Mouse (Mus musculus): ENCODE data around the gene Fsd2. TPM values are rescaled to one million over a fixed set of nuclear protein-coding genes. Genes with fewer than 3 reads are reported as not detected.

The Fsd2 gene
- polyA plus RNA-seq, 1 experiment: 18.0 TPM

- Histone ChIP-seq H3K4me3 (ENCODE audit: insufficient read depth, low read depth, low read length) (no peak overlapping the region), H3K4me1 (ENCODE audit: control insufficient read depth, insufficient read depth, insufficient read length, low read length) (no peaks in the 10 kb centered on the region), H3K27ac (replicated peaks; ENCODE audit: low read depth, low read length) (no peak overlapping the region)
These were observed 1.2 kb downstream of the Fsd2 start for GRCm38 (mm10) chr7:81565381-81566055.

GRCm38 (mm10) chr7:81564766-81565165 lies 2.0 kb downstream of the Fsd2 start:
- no peak overlapping the region for H3K4me3 ChIP-seq (ENCODE audit: insufficient read depth, low read depth, low read length)
- H3K27ac ChIP-seq (replicated peaks; ENCODE audit: low read depth, low read length): no peak overlapping the region
- H3K4me1 ChIP-seq (ENCODE audit: control insufficient read depth, insufficient read depth, insufficient read length, low read length): no peaks in the 10 kb centered on the region

GRCm38 (mm10) chr7:81563506-81564015 lies 3.2 kb downstream of the Fsd2 start:
- Histone ChIP-seq H3K4me1 (ENCODE audit: control insufficient read depth, insufficient read depth, insufficient read length, low read length) (no peaks in the 10 kb centered on the region), H3K27ac (replicated peaks; ENCODE audit: low read depth, low read length) (no peak overlapping the region), H3K4me3 (ENCODE audit: insufficient read depth, low read depth, low read length) (no peak overlapping the region)

GRCm38 (mm10) chr7:81561211-81561610 lies 5.5 kb downstream of the Fsd2 start:
- no peak overlapping the region for H3K4me3 ChIP-seq (ENCODE audit: insufficient read depth, low read depth, low read length)
- no peak overlapping the region for H3K27ac ChIP-seq (replicated peaks; ENCODE audit: low read depth, low read length)

GRCm38 (mm10) chr7:81560101-81561049 lies 6.4 kb downstream of the Fsd2 start:
- H3K4me3 ChIP-seq (ENCODE audit: insufficient read depth, low read depth, low read length): no peak overlapping the region
- no peaks in the 10 kb centered on the region for H3K4me1 ChIP-seq (ENCODE audit: control insufficient read depth, insufficient read depth, insufficient read length, low read length)
- H3K27ac ChIP-seq (replicated peaks; ENCODE audit: low read depth, low read length): no peak overlapping the region

More at GRCm38 (mm10) chr7:81561211-81561610, 5.5 kb downstream of the Fsd2 start:
- no peaks in the 10 kb centered on the region for H3K4me1 ChIP-seq (ENCODE audit: control insufficient read depth, insufficient read depth, insufficient read length, low read length)

GRCm38 (mm10) chr7:81559231-81559980 lies 7.3 kb downstream of the Fsd2 start:
- H3K4me3 ChIP-seq (ENCODE audit: insufficient read depth, low read depth, low read length): no peak overlapping the region
- H3K27ac ChIP-seq (replicated peaks; ENCODE audit: low read depth, low read length): no peak overlapping the region
- no peaks in the 10 kb centered on the region for H3K4me1 ChIP-seq (ENCODE audit: control insufficient read depth, insufficient read depth, insufficient read length, low read length)

GRCm38 (mm10) chr7:81557985-81558360 lies 8.8 kb downstream of the Fsd2 start:
- Histone ChIP-seq H3K4me1 (ENCODE audit: control insufficient read depth, insufficient read depth, insufficient read length, low read length) (no peaks in the 10 kb centered on the region), H3K4me3 (ENCODE audit: insufficient read depth, low read depth, low read length) (no peak overlapping the region), H3K27ac (replicated peaks; ENCODE audit: low read depth, low read length) (no peak overlapping the region)

- Histone ChIP-seq H3K27ac (replicated peaks; ENCODE audit: low read depth, low read length) (no peak overlapping the region), H3K4me3 (ENCODE audit: insufficient read depth, low read depth, low read length) (no peak overlapping the region), H3K4me1 (ENCODE audit: control insufficient read depth, insufficient read depth, insufficient read length, low read length) (no peaks in the 10 kb centered on the region)
These were observed 9.3 kb downstream of the Fsd2 start for GRCm38 (mm10) chr7:81557252-81557984.

GRCm38 (mm10) chr7:81556839-81557238 lies 9.9 kb downstream of the Fsd2 start:
- Histone ChIP-seq H3K27ac (replicated peaks; ENCODE audit: low read depth, low read length) (no peak overlapping the region), H3K4me3 (ENCODE audit: insufficient read depth, low read depth, low read length) (no peak overlapping the region), H3K4me1 (ENCODE audit: control insufficient read depth, insufficient read depth, insufficient read length, low read length) (no peaks in the 10 kb centered on the region)

- H3K4me1 ChIP-seq (ENCODE audit: control insufficient read depth, insufficient read depth, insufficient read length, low read length): no peaks in the 10 kb centered on the region
- H3K4me3 ChIP-seq (ENCODE audit: insufficient read depth, low read depth, low read length): no peak overlapping the region
- H3K27ac ChIP-seq (replicated peaks; ENCODE audit: low read depth, low read length): no peak overlapping the region
These were observed 12.4 kb downstream of the Fsd2 start for GRCm38 (mm10) chr7:81554369-81554768.

GRCm38 (mm10) chr7:81553589-81553988 lies 13.2 kb downstream of the Fsd2 start:
- Histone ChIP-seq H3K27ac (replicated peaks; ENCODE audit: low read depth, low read length) (no peak overlapping the region), H3K4me1 (ENCODE audit: control insufficient read depth, insufficient read depth, insufficient read length, low read length) (no peaks in the 10 kb centered on the region), H3K4me3 (ENCODE audit: insufficient read depth, low read depth, low read length) (no peak overlapping the region)

- H3K4me1 ChIP-seq (ENCODE audit: control insufficient read depth, insufficient read depth, insufficient read length, low read length): no peaks in the 10 kb centered on the region
- H3K4me3 ChIP-seq (ENCODE audit: insufficient read depth, low read depth, low read length): peak overlapping the region; percentile 62
These were observed 17.9 kb downstream of the Fsd2 start for GRCm38 (mm10) chr7:81548864-81549263.

GRCm38 (mm10) chr7:81542934-81543333 lies 23.8 kb downstream of the Fsd2 start:
- Histone ChIP-seq H3K27ac (replicated peaks; ENCODE audit: low read depth, low read length) (peak overlapping the region; percentile 71), H3K4me1 (ENCODE audit: control insufficient read depth, insufficient read depth, insufficient read length, low read length) (peaks cover 14% of the 10 kb centered on the region), H3K4me3 (ENCODE audit: insufficient read depth, low read depth, low read length) (no peak overlapping the region)

More at GRCm38 (mm10) chr7:81548864-81549263, 17.9 kb downstream of the Fsd2 start:
- peak overlapping the region; percentile 68 for H3K27ac ChIP-seq (replicated peaks; ENCODE audit: low read depth, low read length)

- Histone ChIP-seq H3K27ac (replicated peaks; ENCODE audit: low read depth, low read length) (peak overlapping the region; percentile 71), H3K4me3 (ENCODE audit: insufficient read depth, low read depth, low read length) (no peak overlapping the region), H3K4me1 (ENCODE audit: control insufficient read depth, insufficient read depth, insufficient read length, low read length) (peaks cover 14% of the 10 kb centered on the region)
These were observed 24.7 kb downstream of the Fsd2 start for GRCm38 (mm10) chr7:81541924-81542524.
